Mouse (Mus musculus) erythroblast, embryonic 14.5 days (primary cell): ENCODE data around the gene Atp9a. TPM values are rescaled to one million over a fixed set of nuclear protein-coding genes. Genes with fewer than 3 reads are reported as not detected.

Experiments used
- H3K27me3 ChIP-seq: 2 replicates; pipeline ENCODE4 v1.6.1; 2012; ENCODE audit warnings: inconsistent platforms; ENCODE audit not compliant: control insufficient read depth
- H3K36me3 ChIP-seq: 2 replicates; pipeline ENCODE4 v1.6.1; 2012; ENCODE audit warnings: mild to moderate bottlenecking, inconsistent platforms; ENCODE audit not compliant: control insufficient read depth
- H3K4me1 ChIP-seq: 2 replicates; pipeline ENCODE4 v1.6.1; 2012; ENCODE audit warnings: inconsistent platforms; ENCODE audit not compliant: control insufficient read depth
- H3K4me3 ChIP-seq: replicated peaks from 2 replicates; pipeline ENCODE3; 2012; ENCODE audit warnings: moderate library complexity, mild to moderate bottlenecking, inconsistent platforms
- H3K9me3 ChIP-seq: 2 replicates; pipeline ENCODE4 v1.6.1; 2012; ENCODE audit warnings: low read length, inconsistent platforms, mixed read lengths; ENCODE audit not compliant: control insufficient read depth
- GATA1 ChIP-seq: IDR thresholded peaks from 2 replicates; pipeline ENCODE4 v1.6.1; 2012; ENCODE audit warnings: low read length, inconsistent platforms, mixed read lengths
- TAL1 ChIP-seq: IDR thresholded peaks from 3 replicates; pipeline ENCODE4 v1.6.1; 2012; ENCODE audit warnings: low read length, inconsistent platforms, mixed read lengths
- polyA plus RNA-seq: library from polyadenylated mRNA; stranded (reverse); fragments of >175 nt; gene quantifications from 2 replicates; pipeline ENCODE4 v1.2.3, GENCODE M21; 2012

Gene Atp9a
- polyA plus RNA-seq, 1 experiment = 0.03 TPM

GRCm38 (mm10) chr2:168721313-168721712 is 20.9 kb downstream of the Atp9a start:
- Histone ChIP-seq H3K4me3 (no peak overlapping the region), H3K9me3 (no peaks in the 10 kb centered on the region), H3K36me3 (no peaks in the 10 kb centered on the region), H3K4me1 (no peaks in the 10 kb centered on the region), H3K27me3 (no peaks in the 10 kb centered on the region)
- TF ChIP-seq TAL1 = no peak
- no peak for TF ChIP-seq GATA1

- Histone ChIP-seq H3K4me3 (no peak overlapping the region), H3K36me3 (no peaks in the 10 kb centered on the region), H3K9me3 (no peaks in the 10 kb centered on the region), H3K27me3 (no peaks in the 10 kb centered on the region), H3K4me1 (no peaks in the 10 kb centered on the region)
- TF ChIP-seq GATA1 (no peak), TAL1 (no peak)
Observed at GRCm38 (mm10) chr2:168719742-168720141, 22.5 kb downstream of the Atp9a start.

GRCm38 (mm10) chr2:168718735-168719134 is 23.5 kb downstream of the Atp9a start:
- H3K36me3 ChIP-seq = no peaks in the 10 kb centered on the region
- no peaks in the 10 kb centered on the region for H3K4me1 ChIP-seq
- no peak overlapping the region for H3K4me3 ChIP-seq
- no peaks in the 10 kb centered on the region for H3K9me3 ChIP-seq
- TF ChIP-seq TAL1 (no peak), GATA1 (no peak)
- no peaks in the 10 kb centered on the region for H3K27me3 ChIP-seq

- Histone ChIP-seq H3K4me1 (no peaks in the 10 kb centered on the region), H3K9me3 (no peaks in the 10 kb centered on the region), H3K27me3 (no peaks in the 10 kb centered on the region), H3K36me3 (no peaks in the 10 kb centered on the region), H3K4me3 (no peak overlapping the region)
- TF ChIP-seq GATA1 (no peak), TAL1 (no peak)
Observed at GRCm38 (mm10) chr2:168718267-168718666, 23.9 kb downstream of the Atp9a start.

GRCm38 (mm10) chr2:168712199-168713176 is 29.7 kb downstream of the Atp9a start:
- Histone ChIP-seq H3K9me3 (peaks cover 10% of the 10 kb centered on the region), H3K4me1 (peaks cover 4% of the 10 kb centered on the region), H3K36me3 (no peaks in the 10 kb centered on the region), H3K4me3 (no peak overlapping the region), H3K27me3 (no peaks in the 10 kb centered on the region)
- TF ChIP-seq GATA1 (no peak), TAL1 (no peak)

GRCm38 (mm10) chr2:168710979-168711378 is 31.2 kb downstream of the Atp9a start:
- no peak overlapping the region for H3K4me3 ChIP-seq
- peaks cover 4% of the 10 kb centered on the region for H3K4me1 ChIP-seq
- TF ChIP-seq TAL1 = no peak
- no peak for TF ChIP-seq GATA1
- no peaks in the 10 kb centered on the region for H3K27me3 ChIP-seq
- H3K36me3 ChIP-seq = peaks cover under 1% of the 10 kb centered on the region; the same call in 1 of the 2 replicates
- H3K9me3 ChIP-seq = peaks cover 15% of the 10 kb centered on the region

- Histone ChIP-seq H3K36me3 (peaks cover 2% of the 10 kb centered on the region; the same call in 1 of the 2 replicates), H3K9me3 (peaks cover 21% of the 10 kb centered on the region), H3K4me1 (peaks cover 8% of the 10 kb centered on the region), H3K4me3 (no peak overlapping the region), H3K27me3 (no peaks in the 10 kb centered on the region)
- no peak for TF ChIP-seq GATA1
- TF ChIP-seq TAL1 = no peak
Observed at GRCm38 (mm10) chr2:168707766-168708165, 34.4 kb downstream of the Atp9a start.

GRCm38 (mm10) chr2:168702266-168702665 is 39.9 kb downstream of the Atp9a start:
- H3K4me1 ChIP-seq = peaks cover 4% of the 10 kb centered on the region
- H3K27me3 ChIP-seq = no peaks in the 10 kb centered on the region
- TF ChIP-seq TAL1 (no peak), GATA1 (no peak)
- H3K4me3 ChIP-seq = no peak overlapping the region
- peaks cover 2% of the 10 kb centered on the region; the same call in 1 of the 2 replicates for H3K36me3 ChIP-seq
- peaks cover 21% of the 10 kb centered on the region for H3K9me3 ChIP-seq

GRCm38 (mm10) chr2:168695027-168695403 is 47.2 kb downstream of the Atp9a start:
- no peaks in the 10 kb centered on the region for H3K27me3 ChIP-seq
- no peaks in the 10 kb centered on the region for H3K4me1 ChIP-seq
- TF ChIP-seq GATA1 (no peak), TAL1 (no peak)
- no peaks in the 10 kb centered on the region for H3K36me3 ChIP-seq
- H3K4me3 ChIP-seq = no peak overlapping the region
- H3K9me3 ChIP-seq = peaks cover 1% of the 10 kb centered on the region; the same call in 1 of the 2 replicates
